Mouse (Mus musculus) heart, embryonic 14.5 days (tissue): ENCODE measurements at regions not wholly inside any gene's neighbourhood (a gene's known extent, or its start where the extent isn't known, plus 50 kb on each side); places are given as distances from the start of the nearest gene placed in this dataset.

ENCODE experiments used
- ATAC-seq: fragments of 200-750 bp; cut with Nextera tagmentation; 2 replicates; pipeline ENCODE4 v1.8.0; 2017; ENCODE audit warnings: low read depth, moderate TSS enrichment; ENCODE audit not compliant: insufficient number of reproducible peaks, insufficient read depth, low FRiP score
- H3K27ac ChIP-seq, 2 experiments: fragments of 200-500 bp in 1 of 2; fragments of 300-500 bp in 1 of 2; sonication (generic) in 1 of 2; replicated peaks in 1 of 2; 2 replicates each; pipeline ENCODE4 v1.5.1; 2012 to 2014; ENCODE audit warnings: low read depth in 2 of 2, low read length in 2 of 2, control low read depth in 1 of 2, mild to moderate bottlenecking in 1 of 2, mixed read lengths in 1 of 2; ENCODE audit not compliant: control insufficient read depth in 1 of 2, insufficient read depth in 1 of 2
- H3K27me3 ChIP-seq: fragments of 300-500 bp; sonication (generic); 2 replicates; pipeline ENCODE4 v1.6.1; 2014; ENCODE audit warnings: mild to moderate bottlenecking, low read length, control low read depth; ENCODE audit not compliant: control insufficient read depth, insufficient read depth
- H3K36me3 ChIP-seq: fragments of 300-500 bp; sonication (generic); 2 replicates; pipeline ENCODE4 v1.6.1; 2014; ENCODE audit warnings: mild to moderate bottlenecking, control low read depth, low read length, mixed read lengths; ENCODE audit not compliant: control insufficient read depth, insufficient read depth
- H3K4me1 ChIP-seq, 2 experiments: fragments of 200-500 bp in 1 of 2; fragments of 300-500 bp in 1 of 2; sonication (generic) in 1 of 2; 2 replicates each; pipeline ENCODE4 v1.6.1; 2012 to 2014; ENCODE audit warnings: low read length in 2 of 2, control low read depth in 1 of 2, mixed read lengths in 1 of 2; ENCODE audit not compliant: control insufficient read depth in 2 of 2, insufficient read depth in 2 of 2
- H3K4me2 ChIP-seq: fragments of 300-500 bp; sonication (generic); 2 replicates; pipeline ENCODE4 v1.6.1; 2014; ENCODE audit warnings: mild to moderate bottlenecking, low read length
- H3K4me3 ChIP-seq, 2 experiments: fragments of 200-500 bp in 1 of 2; fragments of 300-500 bp in 1 of 2; sonication (generic) in 1 of 2; 2 replicates each; pipeline ENCODE4 v1.5.1; 2012 to 2014; ENCODE audit warnings: low read length in 2 of 2, mild to moderate bottlenecking in 2 of 2, control low read depth in 1 of 2, low read depth in 1 of 2, moderate library complexity in 1 of 2; ENCODE audit not compliant: control insufficient read depth in 1 of 2, insufficient read depth in 1 of 2
- H3K9ac ChIP-seq: fragments of 300-500 bp; sonication (generic); 2 replicates; pipeline ENCODE4 v1.6.1; 2014; ENCODE audit warnings: mild to moderate bottlenecking, low read length
- H3K9me3 ChIP-seq: fragments of 300-500 bp; sonication (generic); 2 replicates; pipeline ENCODE4 v1.6.1; 2016; ENCODE audit warnings: low read length, control low read depth; ENCODE audit not compliant: control insufficient read depth
- WGBS: fragments of 180-500 bp; shearing (Covaris S2); extraction: QIAGEN DNeasy Blood & Tissue Kit; methylation state at CpG from one replicate; pipeline ENCODE4 v1.1.7; 2014; 5-methylcytosine and 5-hydroxymethylcytosine counted together

- WGBS = 70% methylated on average over 3 of the region's 3 CpGs
- Histone ChIP-seq H3K4me3 (no peak overlapping the region), H3K9ac (no peak overlapping the region), H3K27me3 (peaks cover 26% of the 10 kb centered on the region), H3K27ac (no peak overlapping the region), H3K4me1 (peaks cover 6 to 7% of the 10 kb centered on the region in 2 experiments; a peak in 3 of 4 replicates), H3K9me3 (no peaks in the 10 kb centered on the region), H3K36me3 (no peaks in the 10 kb centered on the region), H3K4me2 (no peak overlapping the region)
- ATAC-seq = no peak
Measured at GRCm38 (mm10) chr6:67139012-67139375, 99.0 kb upstream of the Serbp1 start.

- Histone ChIP-seq H3K4me1 (peaks cover 6 to 7% of the 10 kb centered on the region in 2 experiments; a peak in 3 of 4 replicates), H3K27me3 (peaks cover 26% of the 10 kb centered on the region), H3K9me3 (no peaks in the 10 kb centered on the region), H3K4me3 (no peak overlapping the region), H3K36me3 (no peaks in the 10 kb centered on the region), H3K4me2 (no peak overlapping the region), H3K27ac (no peak overlapping the region), H3K9ac (no peak overlapping the region)
- ATAC-seq = no peak
- WGBS = 61% methylated on average over 13 of the region's 13 CpGs
Measured at GRCm38 (mm10) chr6:67138302-67139011, 99.5 kb upstream of the Serbp1 start.

- H3K9me3 ChIP-seq = no peaks in the 10 kb centered on the region
- H3K27me3 ChIP-seq = peaks cover 26% of the 10 kb centered on the region
- no peak overlapping the region for H3K27ac ChIP-seq
- H3K36me3 ChIP-seq = no peaks in the 10 kb centered on the region
- no peak for ATAC-seq
- H3K4me2 ChIP-seq = no peak overlapping the region
- H3K9ac ChIP-seq = no peak overlapping the region
- WGBS = 66% methylated on average over 4 of the region's 4 CpGs
- H3K4me3 ChIP-seq = no peak overlapping the region
- peaks cover 6 to 7% of the 10 kb centered on the region in 2 experiments; a peak in 3 of 4 replicates for H3K4me1 ChIP-seq
Measured at GRCm38 (mm10) chr6:67137482-67137881, 100.2 kb upstream of the Gadd45a start.

- no peak overlapping the region for H3K9ac ChIP-seq
- no peaks in the 10 kb centered on the region for H3K36me3 ChIP-seq
- H3K27ac ChIP-seq = 0 out of 4 replicates have a peak overlapping the region, but pooled peaks of 1 of the 2 experiments have one; percentile 19
- ATAC-seq = no peak
- H3K27me3 ChIP-seq = peaks cover 34% of the 10 kb centered on the region
- H3K4me3 ChIP-seq = no peak overlapping the region
- peaks cover 0 to 2% of the 10 kb centered on the region in 2 experiments; a peak in 1 of 4 replicates for H3K4me1 ChIP-seq
- H3K9me3 ChIP-seq = peaks cover 4% of the 10 kb centered on the region; the same call in 1 of the 2 replicates
- H3K4me2 ChIP-seq = no peak overlapping the region
- 20% methylated on average over 1 of the region's 1 CpGs for WGBS
Measured at GRCm38 (mm10) chr6:67134915-67135314, 97.7 kb upstream of the Gadd45a start.

GRCm38 (mm10) chr6:67130540-67131301, 93.5 kb upstream of the Gadd45a start:
- H3K4me2 ChIP-seq = no peak overlapping the region
- H3K4me1 ChIP-seq = peaks cover 0 to 7% of the 10 kb centered on the region in 2 experiments; a peak in 1 of 4 replicates
- H3K27ac ChIP-seq = no peak overlapping the region
- ATAC-seq = no peak
- no peak overlapping the region for H3K4me3 ChIP-seq
- H3K9ac ChIP-seq = no peak overlapping the region
- 80% methylated on average over 11 of the region's 11 CpGs for WGBS
- H3K27me3 ChIP-seq = peaks cover 31% of the 10 kb centered on the region
- peaks cover 4% of the 10 kb centered on the region; the same call in 1 of the 2 replicates for H3K9me3 ChIP-seq
- H3K36me3 ChIP-seq = no peaks in the 10 kb centered on the region

- Histone ChIP-seq H3K9ac (no peak overlapping the region), H3K27ac (no peak overlapping the region), H3K27me3 (peaks cover 26% of the 10 kb centered on the region; the same call in 1 of the 2 replicates), H3K4me1 (peaks cover 0 to 5% of the 10 kb centered on the region in 2 experiments; a peak in 1 of 4 replicates), H3K4me2 (no peak overlapping the region), H3K9me3 (peaks cover 4% of the 10 kb centered on the region; the same call in 1 of the 2 replicates), H3K4me3 (no peak overlapping the region), H3K36me3 (no peaks in the 10 kb centered on the region)
- WGBS = 84% methylated on average over 10 of the region's 10 CpGs
- no peak for ATAC-seq
Measured at GRCm38 (mm10) chr6:67129626-67130025, 92.4 kb upstream of the Gadd45a start.

GRCm38 (mm10) chr6:67128503-67129463, 91.5 kb upstream of the Gadd45a start:
- 42% methylated on average over 16 of the region's 16 CpGs for WGBS
- Histone ChIP-seq H3K4me1 (peaks cover 0 to 5% of the 10 kb centered on the region in 2 experiments; a peak in 1 of 4 replicates), H3K36me3 (no peaks in the 10 kb centered on the region), H3K9me3 (peaks cover 4% of the 10 kb centered on the region; the same call in 1 of the 2 replicates), H3K27ac (no peak overlapping the region), H3K27me3 (peaks cover 26% of the 10 kb centered on the region; the same call in 1 of the 2 replicates), H3K9ac (no peak overlapping the region), H3K4me3 (no peak overlapping the region), H3K4me2 (no peak overlapping the region)
- no peak for ATAC-seq
